Mouse (Mus musculus) left cerebral cortex, postnatal 10 days (tissue): ENCODE data around the gene Iqschfp. TPM values are rescaled to one million over a fixed set of nuclear protein-coding genes. Genes with fewer than 3 reads are reported as not detected.

ENCODE experiments used
- DNase-seq, 2 experiments: peaks; one replicate each; pipeline ENCODE4 v3.0.0; 2021 to 2022; ENCODE audit warnings: low spot score in 2 of 2, mixed read lengths in 1 of 2; ENCODE audit errors: extremely low spot score in 1 of 2
- intact Hi-C: fragments of 180-260 bp; cut with DNase I; formaldehyde crosslinking; loops from one replicate; pipeline ENCODE4 v1.15.1; 2025
- total RNA-seq, 2 experiments: library from RNA; stranded (reverse); gene quantifications; 2 replicates each; pipeline ENCODE4 v1.2.3; 2021

Iqschfp gene
- total RNA-seq, 2 experiments from 2014 or later: 9.6 to 11.7 TPM

GRCm38 (mm10) chr3:68617708-68618107 is 725.7 kb downstream of the Iqschfp start:
- intact Hi-C loops: loop anchor here (5.0 to 10.0 kb wide), 2 partner anchors 60 to 337 kb away; no protein-coding TSS in a partner anchor
- no peak for DNase-seq

DNA sequence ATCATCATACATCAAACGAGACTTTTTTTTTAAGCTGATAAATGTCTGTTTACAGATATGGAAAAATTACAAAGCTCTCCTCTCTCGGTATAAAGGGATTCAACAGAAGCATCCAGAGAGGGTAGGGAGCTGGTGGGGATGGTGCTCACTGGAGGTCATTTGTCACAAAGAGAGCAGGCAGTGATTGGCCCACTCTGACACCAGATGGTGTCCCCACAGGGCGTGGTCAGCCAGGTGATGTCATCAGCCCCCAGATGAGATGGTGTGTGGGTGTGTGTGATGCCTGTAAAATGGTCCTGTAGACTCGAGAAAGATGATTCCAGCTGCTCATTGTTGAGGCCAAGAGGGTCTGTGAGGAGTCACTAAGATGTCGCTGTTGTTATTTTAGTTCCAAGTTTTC is 727.1 kb downstream of the Iqschfp start:
- DNase-seq: no peak
- intact Hi-C loops: loop anchor here (5.0 to 10.0 kb wide), 2 partner anchors 58 to 336 kb away; no protein-coding TSS in a partner anchor

DNA sequence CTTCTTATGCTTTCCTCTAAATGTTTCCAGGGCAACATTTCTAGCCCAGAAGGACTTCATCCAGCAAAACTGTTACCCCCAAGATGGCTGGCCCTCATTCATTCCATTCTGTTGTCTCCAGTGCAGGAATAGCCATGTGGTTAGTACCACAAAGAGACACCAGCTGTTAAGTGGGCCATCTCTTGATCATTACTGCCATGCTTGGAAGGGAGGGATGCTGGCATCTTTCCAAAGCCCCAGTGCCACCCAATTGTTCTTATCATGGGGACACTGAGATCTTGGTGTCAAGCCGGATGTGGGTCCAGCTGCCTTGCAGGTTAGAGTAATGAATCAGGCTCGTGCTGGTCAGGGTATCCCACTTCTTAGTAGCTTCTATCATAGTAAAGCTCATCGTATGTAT is 729.9 kb downstream of the Iqschfp start:
- DNase-seq: no peak

GRCm38 (mm10) chr3:68623036-68623435 is 731.0 kb downstream of the Iqschfp start:
- DNase-seq: no peak
- intact Hi-C loops: no loop called here

More for the DNA sequence above, 729.9 kb downstream of the Iqschfp start:
- intact Hi-C loops: no loop called here

GRCm38 (mm10) chr3:68624471-68624870 is 732.4 kb downstream of the Iqschfp start:
- intact Hi-C loops: no loop called here
- DNase-seq: no peak

GRCm38 (mm10) chr3:68630261-68630660 is 738.2 kb downstream of the Iqschfp start:
- intact Hi-C loops: no loop called here
- DNase-seq: no peak

GRCm38 (mm10) chr3:68630821-68631220 is 738.8 kb downstream of the Iqschfp start:
- no peak for DNase-seq
- intact Hi-C loops: no loop called here

DNA sequence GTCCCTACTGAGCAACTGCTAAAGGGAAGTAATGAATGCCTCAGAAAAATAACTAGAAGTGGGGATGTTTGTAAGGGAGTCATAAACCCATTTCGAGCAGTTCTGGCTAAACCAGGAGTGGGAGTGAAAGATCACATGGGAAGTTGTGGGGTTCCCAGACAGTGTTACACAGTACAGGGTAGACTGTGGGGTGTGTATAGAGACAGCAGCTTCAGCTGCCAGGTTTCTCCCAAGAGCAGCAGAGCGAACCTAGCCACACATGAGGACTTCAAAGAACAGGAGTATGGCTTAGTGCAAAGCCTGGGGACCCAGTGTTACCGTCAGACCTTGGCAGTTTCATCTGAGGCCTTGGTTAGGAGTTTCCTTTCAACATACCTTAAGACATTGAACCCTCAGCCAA is 740.7 kb downstream of the Iqschfp start:
- intact Hi-C loops: no loop called here
- DNase-seq: no peak

DNA sequence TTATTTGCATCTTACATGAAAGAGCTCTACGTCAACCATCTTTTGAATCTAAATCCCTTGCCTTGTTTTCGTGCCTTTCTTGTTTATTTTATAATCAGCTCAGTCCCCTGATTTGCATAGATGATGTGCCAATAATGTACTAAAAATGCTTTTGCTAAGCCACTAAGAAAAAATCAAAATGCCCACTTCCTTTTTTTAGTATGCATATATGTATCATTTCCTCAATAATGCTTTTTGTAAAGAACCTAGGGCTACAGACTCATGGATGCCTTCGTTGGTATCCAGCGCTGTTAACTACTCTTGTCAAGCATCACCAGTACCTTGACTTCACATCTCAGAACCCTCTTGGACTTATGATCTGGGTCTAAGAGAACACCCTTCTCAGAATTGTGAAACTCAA is 741.5 kb downstream of the Iqschfp start:
- intact Hi-C loops: no loop called here
- no peak for DNase-seq

GRCm38 (mm10) chr3:68637960-68638359 is 745.9 kb downstream of the Iqschfp start:
- DNase-seq: no peak
- intact Hi-C loops: no loop called here

DNA sequence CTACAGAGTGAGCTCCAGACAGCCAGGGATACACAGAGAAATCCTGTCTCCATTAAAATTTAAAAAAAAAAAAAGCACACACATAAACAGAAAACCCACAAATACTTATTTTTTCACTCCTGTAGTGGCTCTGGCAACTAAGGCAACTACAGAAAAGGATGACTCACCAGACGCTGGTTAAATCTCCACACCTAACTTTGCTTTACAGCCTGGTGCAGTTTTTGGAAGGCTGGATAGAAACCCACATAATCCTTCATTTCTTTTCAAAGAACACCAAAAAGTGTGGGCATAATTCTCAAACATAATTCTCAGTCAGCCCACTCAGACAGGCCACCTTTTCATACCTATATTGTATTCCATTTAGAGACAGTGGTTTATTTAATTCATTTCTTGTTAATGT is 746.7 kb downstream of the Iqschfp start:
- no peak for DNase-seq

DNA sequence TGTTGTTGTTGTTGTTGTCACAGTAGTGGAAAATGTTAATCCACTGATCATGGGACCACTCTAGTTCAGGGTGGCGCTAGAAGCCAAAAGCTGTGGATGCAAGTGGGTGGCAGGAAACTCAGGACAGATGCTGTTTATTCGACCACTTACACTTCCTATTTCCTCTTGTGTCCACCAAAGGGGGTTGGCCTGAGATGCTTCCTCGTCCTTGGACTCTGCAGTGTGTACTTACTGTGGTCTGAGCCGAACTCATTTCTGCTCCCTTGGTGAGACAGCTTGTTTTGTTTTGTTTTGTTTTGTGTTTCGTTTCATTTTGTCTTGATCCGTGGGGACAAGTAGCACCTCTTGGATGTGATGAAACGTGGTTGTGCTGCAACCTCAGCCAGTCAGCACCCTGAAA is 750.9 kb downstream of the Iqschfp start:
- no peak for DNase-seq
- intact Hi-C loops: no loop called here

More for the DNA sequence above, 746.7 kb downstream of the Iqschfp start:
- intact Hi-C loops: no loop called here

- DNase-seq: no peak
- intact Hi-C loops: loop anchor here (1.0 to 5.0 kb wide), 2 partner anchors 46 to 63 kb away; partner anchors contain the start of gene Il12a
Measured at GRCm38 (mm10) chr3:68646387-68647130, 754.5 kb downstream of the Iqschfp start.

DNA sequence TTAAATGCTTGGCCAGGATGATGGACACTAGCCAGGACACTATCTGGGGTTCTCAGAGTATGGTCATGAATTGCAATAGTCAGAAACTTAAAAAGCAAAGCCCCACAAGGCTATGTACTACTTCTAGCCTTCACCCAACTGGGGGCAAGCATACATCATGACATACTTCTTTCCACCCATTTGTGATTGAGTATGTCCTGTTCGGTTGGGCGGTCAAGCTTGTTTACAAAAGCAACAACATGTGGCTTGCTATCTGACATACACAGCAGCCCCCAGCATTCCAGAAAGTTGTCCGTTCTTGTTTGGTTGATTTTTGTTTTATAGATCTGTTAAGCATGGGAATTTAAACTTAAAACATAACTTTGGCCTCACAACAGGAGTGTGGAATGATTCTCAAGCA is 755.2 kb downstream of the Iqschfp start:
- DNase-seq: no peak
- intact Hi-C loops: loop anchor here (5.0 kb wide), 1 partner anchor 45 kb away; the partner anchor contains the start of gene Il12a

- intact Hi-C loops: no loop called here
- no peak for DNase-seq
Measured at GRCm38 (mm10) chr3:68650251-68650650, 758.2 kb downstream of the Iqschfp start.

DNA sequence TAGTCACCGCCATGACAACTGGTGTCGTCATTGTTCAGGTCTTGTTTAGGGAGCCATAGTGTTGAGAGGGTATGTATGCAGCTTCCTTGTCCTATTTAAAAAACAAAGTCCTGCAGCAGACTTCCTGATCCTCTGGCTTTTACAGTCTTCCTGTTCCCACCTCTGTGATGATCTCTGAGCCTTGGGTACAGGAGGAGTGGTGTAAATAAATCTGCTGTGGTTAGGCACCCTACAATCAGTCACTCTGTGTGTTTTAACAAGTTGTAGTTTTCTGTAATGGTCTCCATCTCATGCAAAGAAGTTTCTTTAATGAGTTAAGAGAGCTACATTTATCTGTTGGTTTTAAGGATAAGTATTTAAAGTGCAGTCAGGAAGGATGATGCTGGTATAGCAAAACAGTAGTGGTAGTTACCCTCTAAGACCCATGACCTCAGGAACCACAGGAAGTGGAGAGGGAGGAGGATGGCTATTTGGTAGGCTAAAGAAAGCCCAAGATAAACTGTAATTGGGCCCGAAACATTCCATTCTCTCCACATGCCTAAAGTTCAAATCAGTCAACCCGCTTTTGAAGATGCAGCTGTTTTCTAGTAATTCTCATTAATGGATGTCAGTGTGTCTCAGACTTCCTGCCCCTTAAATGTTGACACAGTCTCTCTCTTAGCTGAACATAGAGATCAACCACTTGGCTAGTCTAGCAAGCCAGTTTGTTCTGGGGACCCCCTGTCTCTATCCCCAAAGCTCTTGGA is 764.7 kb downstream of the Iqschfp start:
- no peak for DNase-seq
- intact Hi-C loops: no loop called here

DNA sequence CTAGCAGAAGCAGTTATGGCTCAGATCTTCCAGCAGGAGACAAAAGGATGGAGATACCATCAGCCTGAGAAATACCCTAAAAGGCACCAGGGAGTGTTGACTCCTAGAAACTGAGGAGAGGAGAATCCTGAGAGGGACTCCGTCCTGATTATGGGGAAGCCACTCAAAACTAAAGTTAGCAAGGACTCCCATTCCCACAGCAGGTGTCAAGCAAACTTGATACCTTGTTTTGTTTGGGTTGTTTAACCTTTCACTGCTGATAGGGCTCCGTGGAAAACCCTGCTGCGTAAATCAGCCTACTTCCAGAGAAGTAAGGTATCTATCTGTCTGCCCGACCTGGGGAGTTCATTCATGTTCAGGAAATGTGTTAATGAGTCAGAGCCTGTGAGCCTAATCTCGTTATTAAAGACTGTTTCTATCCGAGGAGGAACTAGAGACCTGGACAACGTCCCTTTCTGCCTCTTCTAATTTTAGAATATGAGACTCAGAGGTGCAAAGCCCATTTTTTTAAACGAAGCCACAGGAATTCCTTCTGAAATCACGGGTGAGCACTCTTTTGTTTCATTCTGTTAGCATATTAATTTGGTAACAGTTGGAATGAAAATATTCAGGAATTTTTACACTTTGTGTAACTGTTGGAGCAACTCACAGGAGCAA is 765.7 kb downstream of the Iqschfp start:
- intact Hi-C loops: no loop called here

DNA sequence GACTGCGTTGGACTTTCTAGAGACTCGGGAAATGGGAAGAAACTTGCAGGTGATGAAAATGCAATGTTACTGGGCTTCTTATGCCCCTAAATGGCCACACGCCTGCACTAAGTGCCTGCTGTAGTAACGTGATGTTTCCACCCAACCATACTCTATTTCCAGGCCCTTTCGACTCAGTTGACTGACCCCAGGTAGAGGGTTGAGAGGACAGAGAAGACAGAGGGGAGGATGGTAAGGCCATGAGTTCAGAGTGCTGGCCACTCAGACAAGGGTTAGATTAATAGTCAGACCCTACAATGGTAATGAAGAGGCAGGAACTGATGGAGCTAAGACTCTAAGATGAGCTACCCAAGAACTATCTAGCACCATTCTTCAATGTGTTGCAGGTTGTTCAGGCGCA is 768.0 kb downstream of the Iqschfp start:
- intact Hi-C loops: loop anchor here (5.0 kb wide), 1 partner anchor 47 kb away; no protein-coding TSS in a partner anchor
- no peak for DNase-seq

More for the DNA sequence above, 765.7 kb downstream of the Iqschfp start:
- DNase-seq: no peak

- DNase-seq: no peak
- intact Hi-C loops: loop anchor here (5.0 kb wide), 1 partner anchor 47 kb away; no protein-coding TSS in a partner anchor
Measured at GRCm38 (mm10) chr3:68660538-68660937, 768.5 kb downstream of the Iqschfp start.
